Mouse (Mus musculus): ENCODE data around the gene St5. TPM values are rescaled to one million over a fixed set of nuclear protein-coding genes. Genes with fewer than 3 reads are reported as not detected.

St5 gene
- total and polyA plus RNA-seq, 3 experiments, result 24.3 to 40.3 (median 28.4) TPM

GRCm38 (mm10) chr7:109600702-109601101, 102.7 kb downstream of the St5 start:
- peak overlapping the region; percentile 73 for H3K27ac ChIP-seq
- peak; percentile 74 to 83 for DNase-seq
- H3K9ac ChIP-seq (ENCODE audit: low read depth, low read length), result no peak overlapping the region
- peaks cover 16% of the 10 kb centered on the region for H3K79me2 ChIP-seq (replicated peaks; ENCODE audit: control insufficient read depth, insufficient read depth, low read length)
- peaks cover 60% of the 10 kb centered on the region for H3K36me3 ChIP-seq (ENCODE audit: control insufficient read depth, insufficient read depth, low read length)
- intact Hi-C loops (cut with DNase I), result loop anchor here (1.0 kb wide), 1 partner anchor 10 kb away; no protein-coding TSS in a partner anchor
- H3K4me1 ChIP-seq (ENCODE audit: control insufficient read depth, insufficient read depth, low read length), result peaks cover 28% of the 10 kb centered on the region
- H3K4me3 ChIP-seq, result no peak overlapping the region
- TF ChIP-seq CTCF (IDR thresholded peaks at IDR 0.05), result no peak
- TF ChIP-seq EP300 (IDR thresholded peaks at IDR 0.05; ENCODE audit: insufficient read depth, low read depth, low read length), result no peak
- no peak for TF ChIP-seq POLR2A (IDR thresholded peaks at IDR 0.05; ENCODE audit: insufficient read depth, low read depth, low read length)
- WGBS, result 8% methylated on average over 3 of the region's 3 CpGs
- H3K27me3 ChIP-seq (ENCODE audit: control insufficient read depth, insufficient read depth, low read length), result no peaks in the 10 kb centered on the region

- Histone ChIP-seq H3K9ac (ENCODE audit: low read depth, low read length) (no peak overlapping the region; the same call in 1 of the 2 replicates), H3K27me3 (ENCODE audit: control insufficient read depth, insufficient read depth, low read length) (no peaks in the 10 kb centered on the region), H3K4me3 (no peak overlapping the region), H3K79me2 (replicated peaks; ENCODE audit: control insufficient read depth, insufficient read depth, low read length) (peaks cover 15% of the 10 kb centered on the region), H3K4me1 (ENCODE audit: control insufficient read depth, insufficient read depth, low read length) (peaks cover 27% of the 10 kb centered on the region), H3K36me3 (ENCODE audit: control insufficient read depth, insufficient read depth, low read length) (peaks cover 54% of the 10 kb centered on the region), H3K27ac (peak overlapping the region; percentile 73)
- WGBS, result 47% methylated on average over 4 of the region's 4 CpGs
- no peak for DNase-seq
- TF ChIP-seq EP300 (IDR thresholded peaks at IDR 0.05; ENCODE audit: insufficient read depth, low read depth, low read length) (no peak), CTCF (IDR thresholded peaks at IDR 0.05) (no peak), POLR2A (IDR thresholded peaks at IDR 0.05; ENCODE audit: insufficient read depth, low read depth, low read length) (no peak)
- intact Hi-C loops (cut with DNase I), result no loop called here
These were observed 103.4 kb downstream of the St5 start for GRCm38 (mm10) chr7:109599998-109600397.

GRCm38 (mm10) chr7:109594845-109595531, 108.4 kb downstream of the St5 start:
- Histone ChIP-seq H3K27me3 (ENCODE audit: control insufficient read depth, insufficient read depth, low read length) (no peaks in the 10 kb centered on the region), H3K36me3 (ENCODE audit: control insufficient read depth, insufficient read depth, low read length) (peaks cover 34% of the 10 kb centered on the region), H3K4me3 (no peak overlapping the region), H3K4me1 (ENCODE audit: control insufficient read depth, insufficient read depth, low read length) (peaks cover 35% of the 10 kb centered on the region), H3K79me2 (replicated peaks; ENCODE audit: control insufficient read depth, insufficient read depth, low read length) (peaks cover 11% of the 10 kb centered on the region), H3K9ac (ENCODE audit: low read depth, low read length) (no peak overlapping the region), H3K27ac (no peak overlapping the region)
- TF ChIP-seq CTCF (IDR thresholded peaks at IDR 0.05) (no peak), POLR2A (IDR thresholded peaks at IDR 0.05; ENCODE audit: insufficient read depth, low read depth, low read length) (no peak), EP300 (IDR thresholded peaks at IDR 0.05; ENCODE audit: insufficient read depth, low read depth, low read length) (no peak)
- intact Hi-C loops (cut with DNase I), result no loop called here
- no peak for DNase-seq
- 55% methylated on average over 2 of the region's 2 CpGs for WGBS

- TF ChIP-seq POLR2A (IDR thresholded peaks at IDR 0.05; ENCODE audit: insufficient read depth, low read depth, low read length) (no peak), CTCF (IDR thresholded peaks at IDR 0.05) (no peak), EP300 (IDR thresholded peaks at IDR 0.05; ENCODE audit: insufficient read depth, low read depth, low read length) (no peak)
- no peak overlapping the region for H3K4me3 ChIP-seq
- peaks cover 32% of the 10 kb centered on the region for H3K36me3 ChIP-seq (ENCODE audit: control insufficient read depth, insufficient read depth, low read length)
- H3K4me1 ChIP-seq (ENCODE audit: control insufficient read depth, insufficient read depth, low read length), result peaks cover 35% of the 10 kb centered on the region
- DNase-seq, result no peak
- intact Hi-C loops (cut with DNase I), result no loop called here
- H3K27me3 ChIP-seq (ENCODE audit: control insufficient read depth, insufficient read depth, low read length), result no peaks in the 10 kb centered on the region
- no peak overlapping the region; the same call in 1 of the 2 replicates for H3K27ac ChIP-seq
- no peak overlapping the region for H3K9ac ChIP-seq (ENCODE audit: low read depth, low read length)
- peaks cover 10% of the 10 kb centered on the region for H3K79me2 ChIP-seq (replicated peaks; ENCODE audit: control insufficient read depth, insufficient read depth, low read length)
These were observed 109.4 kb downstream of the St5 start for GRCm38 (mm10) chr7:109593992-109594391.

GRCm38 (mm10) chr7:109592184-109592583, 111.2 kb downstream of the St5 start:
- H3K36me3 ChIP-seq (ENCODE audit: control insufficient read depth, insufficient read depth, low read length), result peaks cover 28% of the 10 kb centered on the region
- H3K9ac ChIP-seq (ENCODE audit: low read depth, low read length), result no peak overlapping the region
- WGBS, result 7% methylated on average over 4 of the region's 4 CpGs
- H3K4me1 ChIP-seq (ENCODE audit: control insufficient read depth, insufficient read depth, low read length), result peaks cover 39% of the 10 kb centered on the region
- peak in 1 of 2 experiments; percentile 38 for DNase-seq
- peaks cover 7% of the 10 kb centered on the region for H3K79me2 ChIP-seq (replicated peaks; ENCODE audit: control insufficient read depth, insufficient read depth, low read length)
- TF ChIP-seq CTCF (IDR thresholded peaks at IDR 0.05), result no peak
- TF ChIP-seq EP300 (IDR thresholded peaks at IDR 0.05; ENCODE audit: insufficient read depth, low read depth, low read length), result 0 out of 2 replicates have a peak, but pooled peaks have one; percentile 56
- TF ChIP-seq POLR2A (IDR thresholded peaks at IDR 0.05; ENCODE audit: insufficient read depth, low read depth, low read length), result no peak
- intact Hi-C loops (cut with DNase I), result no loop called here
- H3K27ac ChIP-seq, result peak overlapping the region; percentile 63
- no peaks in the 10 kb centered on the region for H3K27me3 ChIP-seq (ENCODE audit: control insufficient read depth, insufficient read depth, low read length)
- H3K4me3 ChIP-seq, result no peak overlapping the region

- 34% methylated on average over 2 of the region's 2 CpGs for WGBS
- peak overlapping the region; percentile 59 for H3K27ac ChIP-seq
- DNase-seq, result peak in 1 of 2 experiments; percentile 58
- intact Hi-C loops (cut with DNase I), result loop anchor here (1.0 to 2.0 kb wide), 2 partner anchors 11 to 24 kb away; no protein-coding TSS in a partner anchor
- H3K9ac ChIP-seq (ENCODE audit: low read depth, low read length), result no peak overlapping the region
- H3K79me2 ChIP-seq (replicated peaks; ENCODE audit: control insufficient read depth, insufficient read depth, low read length), result peaks cover 4% of the 10 kb centered on the region
- H3K27me3 ChIP-seq (ENCODE audit: control insufficient read depth, insufficient read depth, low read length), result no peaks in the 10 kb centered on the region
- peaks cover 41% of the 10 kb centered on the region for H3K4me1 ChIP-seq (ENCODE audit: control insufficient read depth, insufficient read depth, low read length)
- peaks cover 26% of the 10 kb centered on the region for H3K36me3 ChIP-seq (ENCODE audit: control insufficient read depth, insufficient read depth, low read length)
- no peak overlapping the region for H3K4me3 ChIP-seq
- TF ChIP-seq EP300 (IDR thresholded peaks at IDR 0.05; ENCODE audit: insufficient read depth, low read depth, low read length), result 0 out of 2 replicates have a peak, but pooled peaks have one; percentile 25
- no peak for TF ChIP-seq CTCF (IDR thresholded peaks at IDR 0.05)
These were observed 112.8 kb downstream of the St5 start for GRCm38 (mm10) chr7:109590576-109590975.

Data from heart, adult 2 months (tissue).